Mouse (Mus musculus) stomach, postnatal 0 days (tissue): ENCODE data around the gene Limk1.
"Not testable (repeated sequence)": the region's sequence is repeated elsewhere in the genome, so short reads cannot be mapped to it uniquely, and the experiment has no call there.

ENCODE experiments used
- CTCF ChIP-seq: IDR thresholded peaks from 2 replicates; pipeline ENCODE4 v1.5.1; 2016; ENCODE audit warnings: antibody characterized with exemption, low read depth, mild to moderate bottlenecking, moderate library complexity
- EP300 ChIP-seq: optimal IDR thresholded peaks from 2 replicates; pipeline ENCODE3; 2016; ENCODE audit warnings: antibody characterized with exemption

DNA sequence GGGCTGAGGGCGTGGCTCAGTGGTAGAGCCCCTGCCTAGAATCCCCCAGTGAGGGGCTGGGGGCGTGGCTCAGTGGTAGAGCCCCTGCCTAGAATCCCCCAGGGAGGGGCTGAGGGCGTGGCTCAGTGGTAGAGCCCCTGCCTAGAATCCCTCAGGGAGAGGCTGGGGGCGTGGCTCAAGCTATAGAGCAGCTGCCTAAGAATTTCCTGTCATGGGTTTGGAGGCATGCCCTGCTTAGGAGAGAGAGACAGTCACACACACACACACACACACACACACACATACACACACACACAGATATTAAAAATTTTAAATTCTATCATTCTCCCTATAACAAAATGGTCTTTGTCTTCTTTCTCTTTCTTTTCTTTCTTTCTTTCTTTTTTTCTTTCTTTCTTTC, 39.4 kb downstream of the Limk1 start:
- not testable (repeated sequence) for TF ChIP-seq EP300, CTCF
